Mouse (Mus musculus) spleen, adult 2 months (tissue): Measurements from ENCODE around the gene Gm8180. TPM values are rescaled to one million over a fixed set of nuclear protein-coding genes. Genes with fewer than 3 reads are reported as not detected.
A peak's percentile ranks its signal among the peaks of the same experiment; 100 is the strongest.
"Not testable (repeated sequence)": the region's sequence is repeated elsewhere in the genome, so short reads cannot be mapped to it uniquely, and the experiment has no call there.

Experiments
- DNase-seq, 2 experiments: peaks; one replicate each; pipeline versions ENCODE4 v3.0.0 to v3.0.0-alpha.2; 2012 to 2021; ENCODE audit warnings: low spot score in 2 of 2, low read depth in 1 of 2
- H3K27ac ChIP-seq: fragments of 200-500 bp; 2 replicates; pipeline ENCODE4 v1.5.1; 2012; ENCODE audit warnings: low read length, inconsistent platforms; ENCODE audit not compliant: insufficient read depth
- H3K27me3 ChIP-seq: fragments of 200-500 bp; 2 replicates; pipeline ENCODE4 v1.6.1; 2012; ENCODE audit warnings: mild to moderate bottlenecking, moderate library complexity, low read length, inconsistent platforms; ENCODE audit not compliant: control insufficient read depth, insufficient read depth
- H3K36me3 ChIP-seq: fragments of 200-500 bp; 2 replicates; pipeline ENCODE4 v1.6.1; 2012; ENCODE audit warnings: mild to moderate bottlenecking, low read length, inconsistent platforms; ENCODE audit not compliant: control insufficient read depth, insufficient read depth
- H3K4me1 ChIP-seq: fragments of 200-500 bp; 2 replicates; pipeline ENCODE4 v1.6.1; 2011; ENCODE audit warnings: inconsistent platforms; ENCODE audit not compliant: control insufficient read depth, insufficient read depth, insufficient read length
- H3K4me3 ChIP-seq: fragments of 200-500 bp; 2 replicates; pipeline ENCODE4 v1.5.1; 2011; ENCODE audit warnings: mild to moderate bottlenecking, inconsistent platforms; ENCODE audit not compliant: insufficient read depth, insufficient read length; ENCODE audit errors: extremely low read depth
- WGBS: fragments of 180-500 bp; shearing (Covaris S2); methylation state at CpG from one replicate; pipeline ENCODE4 v1.1.7; 2018; 5-methylcytosine and 5-hydroxymethylcytosine counted together
- polyA plus RNA-seq: library from polyadenylated mRNA; depleted of rRNA; stranded (reverse); fragments of >200 nt; gene quantifications from 2 replicates; pipeline ENCODE4 v1.2.3, GENCODE M21; 2012; rRNA removed

The Gm8180 gene
- polyA plus RNA-seq = 0.11 and 0.18 TPM in 2 replicates

DNA sequence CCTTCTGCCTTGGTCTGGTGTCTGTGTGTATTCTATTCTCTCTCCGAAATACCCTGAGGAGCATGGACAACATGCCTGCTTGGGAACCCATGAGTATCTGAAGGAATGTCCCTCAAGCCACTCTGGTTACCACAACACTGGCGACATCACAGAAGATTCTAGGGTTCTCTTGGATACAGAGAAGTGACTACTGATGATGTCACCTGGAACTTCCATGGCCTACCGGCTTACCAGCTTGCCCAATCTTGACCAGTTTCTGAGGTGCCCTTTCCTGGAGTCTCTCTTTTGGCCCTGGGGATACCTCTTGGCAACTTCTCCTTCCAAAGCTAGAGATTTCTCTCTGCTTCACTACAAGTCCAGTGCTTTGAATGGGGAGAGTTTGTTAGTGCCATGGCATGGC, at the start of gene Gm8180:
TSS of gene Gm8180 (minus strand) at position 101 of the 400 bp plus-strand sequence.
- not testable (repeated sequence) for H3K36me3 ChIP-seq, H3K27me3 ChIP-seq, DNase-seq, H3K27ac ChIP-seq, H3K4me3 ChIP-seq, H3K4me1 ChIP-seq
- WGBS = 84% methylated on average over 3 of the region's 3 CpGs

DNA sequence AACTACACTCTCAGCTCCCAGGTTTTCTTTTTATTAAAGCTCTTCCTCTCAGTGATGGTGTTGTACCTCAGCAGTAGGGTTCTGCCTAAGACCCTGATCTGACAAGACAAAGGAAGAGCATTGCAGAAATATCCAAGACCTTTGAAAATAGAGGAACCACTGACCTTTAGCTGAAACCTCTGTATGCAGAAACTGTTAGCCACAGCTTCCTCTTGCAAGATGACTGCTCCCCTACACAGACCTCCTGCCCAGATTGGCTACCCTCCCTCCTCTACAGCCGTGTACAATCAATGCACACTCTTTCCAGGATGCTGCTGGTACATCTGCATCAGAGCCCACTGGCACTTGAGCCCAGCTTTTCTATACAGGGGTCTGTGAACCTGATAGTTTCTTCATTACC, 45.8 kb upstream of the Gm8180 start:
- H3K4me3 ChIP-seq, H3K27me3 ChIP-seq, H3K27ac ChIP-seq, H3K36me3 ChIP-seq, H3K4me1 ChIP-seq: not testable (repeated sequence)
- DNase-seq = peak in 1 of 2 experiments; percentile 2
- WGBS = 0% methylated on average over 1 of the region's 1 CpGs

DNA sequence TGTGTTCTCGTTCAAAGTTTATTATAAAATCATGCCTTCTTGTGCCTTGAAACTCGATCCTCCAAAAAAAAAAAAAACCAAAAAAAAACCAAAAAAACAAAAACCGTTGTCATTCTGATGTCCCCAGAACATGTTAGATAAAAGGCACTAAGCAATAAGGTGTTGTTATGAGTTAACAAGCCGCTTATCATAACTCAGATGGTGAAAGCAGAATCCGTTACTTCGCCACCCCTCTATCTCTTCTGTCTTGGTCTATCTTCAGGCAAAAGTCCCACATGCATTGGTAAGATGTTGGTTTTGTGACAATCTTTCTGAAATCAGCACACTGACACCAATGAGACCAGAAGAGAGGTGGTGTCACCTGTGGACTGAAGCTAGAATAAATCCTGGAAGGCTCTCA, 39.6 kb upstream of the Gm8180 start:
- H3K27ac ChIP-seq, H3K27me3 ChIP-seq, DNase-seq, H3K4me3 ChIP-seq, H3K4me1 ChIP-seq, H3K36me3 ChIP-seq: not testable (repeated sequence)
- WGBS = 86% methylated on average over 6 of the region's 6 CpGs

DNA sequence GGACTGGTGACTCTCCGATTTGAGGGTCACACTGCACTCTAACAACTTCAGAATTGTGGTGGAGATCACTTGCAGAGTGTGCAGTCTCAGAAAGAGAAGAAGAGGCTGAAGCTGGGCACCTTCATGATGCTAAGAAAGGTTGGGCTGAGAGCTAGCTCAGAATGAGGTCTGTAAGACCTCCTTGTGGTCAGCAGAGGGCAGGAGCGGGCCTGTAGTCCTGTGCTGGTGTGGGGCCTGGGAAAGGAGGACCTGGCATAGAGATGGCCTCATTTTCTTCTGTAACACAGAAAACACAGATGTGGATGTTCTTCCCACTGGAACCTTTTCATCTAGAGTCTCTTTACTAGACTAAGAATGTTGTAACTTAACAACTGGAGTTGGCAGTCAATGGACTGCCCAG, 37.3 kb upstream of the Gm8180 start:
- not testable (repeated sequence) for H3K36me3 ChIP-seq, DNase-seq
- WGBS = 69% methylated on average over 1 of the region's 2 CpGs

DNA sequence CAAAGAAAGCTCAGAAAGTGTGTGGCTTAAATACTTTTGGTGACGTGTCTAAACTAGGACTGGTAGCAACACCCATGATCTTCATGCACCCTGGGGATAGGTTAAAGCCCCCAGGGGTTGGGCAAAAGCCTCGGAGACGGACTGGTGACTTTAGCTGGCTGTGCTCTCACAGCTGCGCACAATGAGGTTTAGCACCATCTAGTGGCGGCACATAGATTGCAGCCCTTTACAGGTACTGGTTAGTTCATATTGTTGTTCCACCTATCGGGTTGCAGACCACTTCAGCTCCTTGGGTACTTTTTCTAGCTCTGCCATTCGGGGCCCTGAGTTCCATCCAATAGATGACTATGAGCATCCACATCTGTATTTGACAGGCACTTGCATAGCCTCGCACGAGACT, 27.9 kb upstream of the Gm8180 start:
- H3K4me3 ChIP-seq, H3K27ac ChIP-seq, H3K36me3 ChIP-seq, H3K4me1 ChIP-seq, DNase-seq, H3K27me3 ChIP-seq: not testable (repeated sequence)
- 51% methylated on average over 8 of the region's 9 CpGs for WGBS

More for the DNA sequence above, 37.3 kb upstream of the Gm8180 start:
- not testable (repeated sequence) for H3K4me1 ChIP-seq, H3K27me3 ChIP-seq, H3K27ac ChIP-seq, H3K4me3 ChIP-seq

DNA sequence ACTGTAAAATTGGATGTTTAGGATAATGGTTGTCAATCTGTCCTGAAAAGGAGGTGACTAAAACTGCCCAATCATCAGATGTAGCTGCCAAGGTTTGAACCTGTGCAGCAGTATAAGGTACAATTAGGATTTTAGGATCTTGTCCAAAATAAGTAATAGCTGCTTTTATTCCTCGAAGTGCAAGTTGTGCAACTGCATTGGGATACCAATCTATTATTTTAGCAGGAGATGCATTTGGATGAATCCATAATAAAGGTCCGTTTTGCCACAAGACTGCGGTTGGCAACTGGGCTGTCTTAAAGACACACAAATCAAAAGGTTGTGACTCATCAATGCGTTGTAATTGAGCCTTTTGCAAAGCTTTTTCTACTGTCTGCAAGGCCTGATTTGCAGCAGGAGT, 23.6 kb upstream of the Gm8180 start:
- WGBS = 79% methylated on average over 4 of the region's 4 CpGs
- DNase-seq, H3K36me3 ChIP-seq: not testable (repeated sequence)

DNA sequence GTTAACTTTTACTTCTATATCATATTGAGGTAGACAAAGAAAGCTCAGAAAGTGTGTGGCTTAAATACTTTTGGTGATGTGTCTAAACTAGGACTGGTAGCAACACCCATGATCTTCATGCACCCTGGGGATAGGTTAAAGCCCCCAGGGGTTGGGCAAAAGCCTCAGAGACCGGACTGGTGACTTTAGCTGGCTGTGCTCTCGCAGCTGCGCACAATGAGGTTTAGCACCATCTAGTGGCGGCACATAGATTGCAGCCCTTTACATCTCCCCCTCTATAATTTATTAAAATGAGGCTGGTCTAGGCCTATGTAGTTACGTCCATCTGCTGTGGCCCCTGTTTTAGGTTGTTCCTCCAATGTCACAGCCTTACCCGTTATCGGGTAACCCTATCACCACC, 19.9 kb upstream of the Gm8180 start:
- not testable (repeated sequence) for H3K27ac ChIP-seq, DNase-seq, H3K36me3 ChIP-seq, H3K4me1 ChIP-seq, H3K4me3 ChIP-seq, H3K27me3 ChIP-seq
- WGBS = 15% methylated on average over 7 of the region's 7 CpGs

More for the DNA sequence above, 23.6 kb upstream of the Gm8180 start:
- H3K27me3 ChIP-seq, H3K4me3 ChIP-seq, H3K27ac ChIP-seq, H3K4me1 ChIP-seq: not testable (repeated sequence)

DNA sequence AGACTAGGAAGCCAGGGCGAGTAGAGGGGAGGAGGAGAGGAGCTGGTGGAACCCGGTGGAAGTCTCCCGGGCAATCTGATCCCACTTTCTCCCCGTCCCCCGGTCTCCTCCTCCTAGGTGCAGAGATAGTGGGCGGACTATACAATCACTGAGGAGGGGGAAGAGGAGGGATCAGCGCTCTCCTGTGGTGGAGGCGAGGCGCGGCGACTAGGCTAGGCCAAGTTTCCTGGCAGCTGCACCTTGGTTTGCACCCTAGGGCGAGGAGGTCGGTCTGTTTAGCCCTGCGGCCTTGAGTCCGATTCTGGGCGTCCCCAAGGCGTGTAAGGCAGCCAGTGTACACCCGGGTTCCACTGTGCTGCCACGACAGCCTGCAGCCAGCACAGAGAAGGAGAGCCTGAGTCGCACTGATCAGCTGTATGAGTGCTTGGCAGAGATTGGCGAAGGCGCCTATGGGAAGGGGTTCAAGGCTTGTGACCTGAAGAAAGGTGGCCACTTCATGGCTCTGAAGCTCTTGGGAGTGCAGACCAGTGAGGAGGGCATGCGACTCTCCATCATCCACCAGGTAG, 12.4 kb upstream of the Gm8180 start:
- WGBS = 22% methylated on average over 23 of the region's 23 CpGs
- H3K4me1 ChIP-seq, H3K36me3 ChIP-seq, H3K27me3 ChIP-seq, H3K4me3 ChIP-seq, DNase-seq, H3K27ac ChIP-seq: not testable (repeated sequence)
